Mouse (Mus musculus) kidney, adult 2 months (tissue): ENCODE results near the gene Kcnip4.

Experiments used
- CTCF ChIP-seq: fragments of 200-500 bp; conservative IDR thresholded peaks from 2 replicates; pipeline ENCODE4 v1.5.1; 2011; ENCODE audit warnings: low read depth, mild to moderate bottlenecking, control low read depth, low read length, moderate library complexity, mixed read lengths; ENCODE audit not compliant: insufficient read depth, insufficient read length
- POLR2A ChIP-seq: fragments of 200-500 bp; IDR thresholded peaks from one replicate; pipeline ENCODE4 v1.6.1; 2011; ENCODE audit warnings: low read depth, low read length, control low read depth

DNA sequence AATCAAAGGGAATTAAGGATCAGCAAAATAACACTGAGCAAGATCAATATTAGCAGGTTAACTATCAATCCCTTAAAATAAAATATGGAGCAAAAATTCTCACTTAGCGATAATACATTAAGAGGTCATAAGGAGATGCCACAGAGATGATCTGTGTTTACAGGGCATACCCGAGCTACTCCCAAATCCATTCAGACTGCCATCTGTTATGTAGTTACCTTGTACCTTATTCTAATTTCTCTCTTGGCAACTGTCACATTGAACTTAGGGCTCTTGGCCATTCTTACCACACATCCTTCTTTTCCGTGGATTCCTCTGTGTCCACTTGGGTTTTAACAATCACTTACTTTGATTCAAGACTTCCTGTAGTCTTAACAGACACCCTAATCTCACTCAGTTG, 71.6 kb downstream of the Kcnip4 start:
- TF ChIP-seq CTCF (no peak), POLR2A (no peak)
